Mouse (Mus musculus): ENCODE data around the gene Mxi1.

DNA sequence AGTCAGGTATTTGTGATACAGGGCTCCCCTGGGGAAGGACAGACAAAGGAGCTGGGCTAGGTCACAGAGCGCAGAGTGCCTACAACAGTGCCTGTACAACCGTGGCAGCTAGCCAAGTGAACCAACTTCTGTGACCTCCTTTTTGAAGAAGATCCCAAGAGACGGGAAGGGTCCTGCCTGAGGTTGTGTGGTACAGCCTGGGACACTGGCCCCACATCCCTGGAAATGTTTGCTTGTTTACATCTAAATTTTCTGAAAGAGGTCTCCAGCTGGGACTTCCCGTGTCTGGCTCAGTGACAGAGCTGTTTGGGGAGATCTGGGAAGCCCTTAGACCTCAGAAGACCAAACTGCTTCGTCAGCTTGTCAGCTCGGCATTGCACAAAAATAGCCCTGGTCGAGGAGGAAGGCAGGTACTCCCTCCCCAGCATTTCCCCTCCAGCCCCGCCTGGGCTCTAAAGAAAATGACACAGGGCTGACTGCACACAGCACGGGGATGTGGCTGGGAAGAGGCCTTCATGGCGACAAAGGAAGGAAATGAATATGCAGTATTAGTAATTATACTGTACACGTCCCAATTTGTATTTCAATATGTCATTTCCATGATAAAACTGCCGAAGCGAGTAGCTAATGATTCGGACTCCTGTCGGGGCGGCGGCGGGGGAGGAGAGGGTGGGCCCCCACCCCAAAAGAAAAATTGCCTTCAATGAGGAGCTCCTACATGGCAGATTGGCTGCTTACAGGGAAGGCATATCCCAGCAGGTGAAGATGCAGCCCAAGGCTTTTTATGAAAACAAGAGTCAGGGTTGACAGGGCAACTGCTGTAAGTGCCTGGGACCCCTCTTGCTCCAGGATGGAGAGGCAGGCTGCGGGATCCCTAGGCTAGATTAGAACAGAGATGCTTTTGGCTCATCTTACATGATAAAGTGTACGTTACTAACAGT, 25.8 kb upstream of the Mxi1 start:
- TF ChIP-seq CTCF (IDR thresholded peaks at IDR 0.05; ENCODE audit: low read depth) (no peak), EP300 (optimal IDR thresholded peaks at IDR 0.05) (no peak)
